ENCODE assay signal across 32 mouse cellular contexts in the genomic region with DNA sequence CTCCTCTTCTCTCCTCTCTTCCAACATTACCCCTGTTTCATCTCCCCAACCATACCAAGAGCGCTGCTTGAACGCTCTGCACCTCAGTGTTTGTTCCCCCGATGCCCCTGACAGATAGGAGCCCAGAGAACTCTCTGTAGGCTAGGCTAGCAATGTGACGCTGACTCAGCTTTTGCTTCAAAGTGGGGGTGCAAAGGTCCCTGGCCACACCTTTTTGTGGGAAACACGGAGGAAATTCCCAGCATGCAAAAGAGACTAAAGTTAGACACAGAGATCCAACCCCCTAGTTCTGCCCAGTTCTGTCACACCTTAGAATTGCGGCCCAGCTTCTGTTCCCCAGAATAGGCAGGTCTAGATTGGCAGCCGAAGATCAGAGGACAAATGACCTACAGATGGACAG. TPM values are rescaled to one million over a fixed set of nuclear protein-coding genes. Genes with fewer than 3 reads are reported as not detected.
DNase-seq lines count a peak whose midpoint lies in the region; ATAC-seq and TF ChIP-seq lines count a peak whose summit lies in the region.
"Had no signal": no experiment of that assay in that cellular context is flagged by ENCODE, and none has a peak within 500 bp of the region (broad histone marks: within the 10 kb centered on the region; RNA-seq: fewer than 3 reads in every experiment).

No protein-coding gene starts in this region.

- H3K9me3 ChIP-seq in kidney, embryonic 16.5 days (ENCODE audit: low read length): no peaks in the 10 kb centered on the region
- H3K9me3 ChIP-seq in ES-E14 (ENCODE audit: control insufficient read depth, insufficient read depth, low read depth, low read length): no peaks in the 10 kb centered on the region
- H3K9me3 ChIP-seq: heart, embryonic 13.5 days; hindbrain, embryonic 10.5 days; hindbrain, embryonic 15.5 days; limb, embryonic 13.5 days; lung, embryonic 15.5 days had no signal

- no peak for TF ChIP-seq POLR2A in kidney, adult 2 months (IDR thresholded peaks at IDR 0.05; ENCODE audit: low read depth, low read length)
- TF ChIP-seq POLR2A in small intestine, adult 2 months (IDR thresholded peaks at IDR 0.05; ENCODE audit: low read depth, low read length): no peak

- WGBS in kidney, adult 2 months: 59% methylated on average over 7 of the region's 7 CpGs
- 78% methylated on average over 7 of the region's 7 CpGs for WGBS in kidney, embryonic 16.5 days
- WGBS in small intestine, adult 2 months: 28% methylated on average over 7 of the region's 7 CpGs

- no peaks in the 10 kb centered on the region for H3K27me3 ChIP-seq in kidney, adult 2 months (replicated peaks; ENCODE audit: control insufficient read depth, insufficient read depth, low read length)
- H3K27me3 ChIP-seq in kidney, embryonic 16.5 days (ENCODE audit: insufficient read depth, low read length): no peaks in the 10 kb centered on the region
- no peaks in the 10 kb centered on the region for H3K27me3 ChIP-seq in small intestine, adult 2 months (ENCODE audit: control insufficient read depth, insufficient read depth, low read length)
- H3K27me3 ChIP-seq: hindbrain, embryonic 15.5 days; limb, embryonic 13.5 days; lung, embryonic 15.5 days had no signal

- ATAC-seq in kidney, embryonic 16.5 days (ENCODE audit: low FRiP score, low TSS enrichment): no peak
- ATAC-seq: forebrain, postnatal 0 days; midbrain, embryonic 16.5 days had no signal

- H3K36me3 ChIP-seq in kidney, adult 2 months (ENCODE audit: control insufficient read depth, insufficient read depth, low read length): no peaks in the 10 kb centered on the region
- no peaks in the 10 kb centered on the region for H3K36me3 ChIP-seq in kidney, embryonic 16.5 days (ENCODE audit: insufficient read depth, low read length)
- no peaks in the 10 kb centered on the region for H3K36me3 ChIP-seq in ES-E14 (ENCODE audit: control insufficient read depth, insufficient read depth, low read length, poor library complexity, severe bottlenecking)
- no peaks in the 10 kb centered on the region for H3K36me3 ChIP-seq in small intestine, adult 2 months (ENCODE audit: control insufficient read depth, insufficient read depth, low read length)
- H3K36me3 ChIP-seq: heart, embryonic 13.5 days; hindbrain, embryonic 10.5 days; hindbrain, embryonic 15.5 days; limb, embryonic 13.5 days; lung, embryonic 15.5 days had no signal

- no peak overlapping the region for H3K4me2 ChIP-seq in kidney, embryonic 16.5 days (replicated peaks; ENCODE audit: low read depth, low read length)
- H3K4me2 ChIP-seq: heart, embryonic 13.5 days; hindbrain, embryonic 15.5 days; limb, embryonic 13.5 days; liver, embryonic 11.5 days; lung, embryonic 15.5 days; midbrain, embryonic 11.5 days had no signal

- H3K4me1 ChIP-seq in kidney, adult 2 months (ENCODE audit: control insufficient read depth, insufficient read depth, low read length): peaks cover 23% of the 10 kb centered on the region
- 0 out of 2 replicates have a peak, but pooled peaks cover 10% of the 10 kb centered on the region for H3K4me1 ChIP-seq in kidney, embryonic 16.5 days (ENCODE audit: insufficient read depth, low read length)
- peaks cover 2 to 30% of the 10 kb centered on the region in 2 experiments; a peak in 3 of 4 replicates for H3K4me1 ChIP-seq in ES-E14 (ENCODE audit: control insufficient read depth in 2 of 2, insufficient read depth in 2 of 2, low read length in 2 of 2, poor library complexity in 1 of 2)
- peaks cover 60% of the 10 kb centered on the region for H3K4me1 ChIP-seq in small intestine, adult 2 months (ENCODE audit: control insufficient read depth, insufficient read depth, insufficient read length, low read length)
- H3K4me1 ChIP-seq: hindbrain, embryonic 15.5 days; limb, embryonic 13.5 days; lung, embryonic 15.5 days had no signal

- H3K4me3 ChIP-seq in kidney, adult 2 months (ENCODE audit: insufficient read depth, low read depth, low read length): no peak overlapping the region
- no peak overlapping the region for H3K4me3 ChIP-seq in kidney, embryonic 16.5 days (ENCODE audit: low read length)
- H3K4me3 ChIP-seq in ES-E14 (ENCODE audit: insufficient read depth in 1 of 2, low read depth in 1 of 2, low read length in 2 of 2, poor library complexity in 1 of 2, severe bottlenecking in 1 of 2): no peak overlapping the region
- H3K4me3 ChIP-seq in small intestine, adult 2 months (ENCODE audit: low read depth, low read length): no peak overlapping the region
- H3K4me3 ChIP-seq: erythroblast, embryonic 14.5 days; heart, embryonic 13.5 days; hindbrain, embryonic 10.5 days; hindbrain, embryonic 15.5 days; layer of hippocampus, adult 2 months; limb, embryonic 13.5 days; lung, embryonic 15.5 days had no signal

- no peak overlapping the region for H3K9ac ChIP-seq in kidney, embryonic 16.5 days (replicated peaks; ENCODE audit: low read length)
- H3K9ac ChIP-seq in ES-E14 (ENCODE audit: insufficient read depth, low read depth, low read length, poor library complexity, severe bottlenecking): no peak overlapping the region
- H3K9ac ChIP-seq: forebrain, postnatal 0 days; heart, embryonic 13.5 days; hindbrain, embryonic 15.5 days; limb, embryonic 13.5 days; lung, embryonic 15.5 days had no signal

- in situ Hi-C loops in ES-E14 (cut with MboI; ENCODE audit: low sequenced_read_pairs in 2 of 2, unreplicated experiment in 2 of 2): loop anchor here in 1 of 2 experiments (10.0 kb wide), 1 partner anchor 86 kb away; no protein-coding TSS in a partner anchor

- H3K27ac ChIP-seq in kidney, adult 2 months (ENCODE audit: insufficient read depth, low read depth, low read length): peak overlapping the region; percentile 39; the same call in 1 of the 2 replicates
- H3K27ac ChIP-seq in kidney, embryonic 16.5 days (ENCODE audit: low read length): no peak overlapping the region
- H3K27ac ChIP-seq in ES-E14 (ENCODE audit: insufficient read depth, low read depth, low read length, poor library complexity, severe bottlenecking): no peak overlapping the region
- peak overlapping the region; percentile 97 for H3K27ac ChIP-seq in small intestine, adult 2 months (ENCODE audit: insufficient read depth, low read depth, low read length)
- H3K27ac ChIP-seq: heart, embryonic 13.5 days; hindbrain, embryonic 10.5 days; hindbrain, embryonic 15.5 days; layer of hippocampus, adult 2 months; limb, embryonic 13.5 days; lung, embryonic 15.5 days had no signal

- no peak for TF ChIP-seq CTCF in kidney, adult 2 months (conservative IDR thresholded peaks at IDR 0.05; ENCODE audit: insufficient read depth, insufficient read length, low read depth, low read length)
- no peak for TF ChIP-seq CTCF in small intestine, adult 2 months (IDR thresholded peaks at IDR 0.05; ENCODE audit: extremely low read depth, insufficient read length, insufficient replicate concordance, low read depth, low read length)

- peak; percentile 78 for DNase-seq in kidney, adult 2 months
- no peak for DNase-seq in ES-E14 (ENCODE audit: low read depth, low spot score)
- peak; percentile 65 for DNase-seq in yolk sac, embryonic 10.5 days (ENCODE audit: low spot score)
- no peak for DNase-seq in thymus, postnatal 4 days
- DNase-seq in embryo, embryonic 11 days: no peak
- DNase-seq: adrenal gland, postnatal 25 days; cerebellum, adult 11-12 months; cerebellum, adult 9-11 months; forebrain, postnatal 0 days; heart, postnatal 10 days; lung, postnatal 36 days; right cerebral cortex, postnatal 25 days; spleen, adult 18-20 months; thymus, postnatal 14 days had no signal

TF ChIP-seq in ES-E14, 5 proteins besides CTCF, POLR2A, EP300 and RAD21:
- TF ChIP-seq MAFK (IDR thresholded peaks at IDR 0.05; ENCODE audit: insufficient read depth, low read depth, low read length) (peak; percentile 59), ZNF384 (IDR thresholded peaks at IDR 0.05; ENCODE audit: low read depth, low read length) (no peak)

RNA-seq across cellular contexts. Expression of a gene that starts 11.4 kb away (rescaled TPM):
- 0.75 and 0.98 TPM in 2 replicates for polyA plus RNA-seq in kidney, adult 2 months (2012; rRNA removed)
- 0.10 TPM in 1 of 2 replicates, not detected in the other for polyA plus RNA-seq in kidney, embryonic 16.5 days (2015; fragmentation: Nextera tagmentation; extraction: Ambion mirVana)
- total RNA-seq in ES-E14 (2012; rRNA removed): 0.26 TPM in 1 of 2 replicates, not detected in the other
- polyA plus RNA-seq in small intestine, adult 2 months (2012; rRNA removed): 1.9 and 2.2 TPM in 2 replicates
- total RNA-seq: megakaryocyte, adult 5-6 weeks; neutrophil, adult 5-6 weeks had no signal
- polyA plus RNA-seq: erythroblast, embryonic 14.5 days; forebrain, embryonic 11.5 days; heart, embryonic 13.5 days; hindbrain, embryonic 10.5 days; liver, embryonic 11.5 days; liver, embryonic 16.5 days; midbrain, embryonic 11.5 days; neural tube, embryonic 11.5 days had no signal

RNA-seq across cellular contexts. Expression of a gene that starts 32.2 kb away (rescaled TPM):
- polyA plus RNA-seq in kidney, adult 2 months (2012; rRNA removed): 95.2 and 107 TPM in 2 replicates
- 42.9 and 46.7 TPM in 2 replicates for polyA plus RNA-seq in kidney, embryonic 16.5 days (2015; fragmentation: Nextera tagmentation; extraction: Ambion mirVana)
- total RNA-seq in ES-E14 (2012; rRNA removed): 17.5 and 19.3 TPM in 2 replicates
- polyA plus RNA-seq in small intestine, adult 2 months (2012; rRNA removed): 31.0 and 82.9 TPM in 2 replicates

RNA-seq across cellular contexts. Expression of a gene that starts 46.4 kb away (rescaled TPM):
- polyA plus RNA-seq in kidney, adult 2 months (2012; rRNA removed): 0.73 and 2.5 TPM in 2 replicates
- polyA plus RNA-seq in kidney, embryonic 16.5 days (2015; fragmentation: Nextera tagmentation; extraction: Ambion mirVana): 0.99 and 1.6 TPM in 2 replicates
- total RNA-seq in ES-E14 (2012; rRNA removed): 1.1 and 2.3 TPM in 2 replicates
- polyA plus RNA-seq in small intestine, adult 2 months (2012; rRNA removed): 3.9 and 5.4 TPM in 2 replicates
- total RNA-seq: layer of hippocampus, adult 2 months; layer of hippocampus, postnatal 14 days had no signal

Comparison
In these comparisons a context has a peak if more than half of its experiments do, and no peak if none do; other contexts are left out.
1. H3K27ac ChIP-seq: peak in kidney, adult 2 months (single experiment) and small intestine, adult 2 months (single experiment); none in kidney, embryonic 16.5 days (single experiment) and ES-E14 (single experiment).
2. DNase-seq: peak in kidney, adult 2 months (single experiment) and yolk sac, embryonic 10.5 days (single experiment); none in ES-E14 (single experiment), thymus, postnatal 4 days (single experiment) and embryo, embryonic 11 days (single experiment).